Mouse (Mus musculus): ENCODE measurements around the gene Cc2d1a.

DNA sequence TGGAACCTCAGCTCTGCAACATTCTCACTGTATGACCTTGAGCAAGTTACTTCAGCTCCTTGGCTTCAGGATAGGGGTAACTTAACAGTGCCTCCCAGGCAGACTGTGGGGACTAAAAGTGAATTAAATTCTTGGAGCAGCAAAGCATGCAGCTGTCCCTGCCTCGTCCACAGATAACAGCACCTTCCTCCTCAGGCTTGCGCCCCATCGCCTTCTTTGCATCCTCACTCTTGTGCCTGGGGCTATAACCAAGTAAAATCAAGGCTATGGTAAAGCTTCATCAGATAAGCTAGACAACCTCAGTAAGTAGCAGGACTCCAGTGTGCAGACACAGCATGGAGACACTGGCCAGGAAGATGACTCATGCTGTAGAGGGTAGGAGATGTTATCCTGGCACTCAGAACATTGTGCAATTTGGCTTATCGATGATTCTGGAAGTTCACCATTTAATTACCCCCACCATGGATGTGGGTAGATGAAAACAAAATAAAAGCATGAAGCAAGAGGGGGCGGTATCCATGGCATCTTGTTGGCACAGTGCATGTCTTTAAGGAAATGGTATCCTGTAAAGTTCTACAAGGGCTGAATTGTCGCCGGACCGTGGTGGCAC lies 3.0 kb downstream of the Cc2d1a start:
- TF ChIP-seq CTCF (IDR thresholded peaks at IDR 0.05) (no peak), EP300 (IDR thresholded peaks at IDR 0.05; ENCODE audit: insufficient read depth, low read depth, low read length) (no peak), POLR2A (IDR thresholded peaks at IDR 0.05; ENCODE audit: insufficient read depth, low read depth, low read length) (no peak)

Measured in heart, adult 2 months (tissue).